Mouse (Mus musculus) MEL (cell line): ENCODE data around the gene Mitf.

Experiments used
- CHD1 ChIP-seq: IDR thresholded peaks from 2 replicates; pipeline ENCODE4 v1.6.1; 2012; ENCODE audit warnings: low read depth, mild to moderate bottlenecking, inconsistent platforms, low read length, improper control_type of control experiment
- CTCF ChIP-seq, 3 experiments: IDR thresholded peaks in 2 of 3; conservative IDR thresholded peaks in 1 of 3; 2 replicates each; pipeline ENCODE4 v1.5.1; 2011 to 2012; ENCODE audit warnings: low read length in 3 of 3, low read depth in 2 of 3, mild to moderate bottlenecking in 2 of 3, improper control_type of control experiment in 1 of 3, inconsistent platforms in 1 of 3, mixed read lengths in 1 of 3, moderate library complexity in 1 of 3; ENCODE audit not compliant: control insufficient read depth in 1 of 3, insufficient read depth in 1 of 3, poor library complexity in 1 of 3, severe bottlenecking in 1 of 3
- EP300 ChIP-seq, 2 experiments: IDR thresholded peaks; 2 replicates each; pipeline ENCODE4 v1.6.1; 2011; ENCODE audit warnings: improper control_type of control experiment in 2 of 2, low read length in 2 of 2, low read depth in 1 of 2, mild to moderate bottlenecking in 1 of 2
- HCFC1 ChIP-seq: IDR thresholded peaks from 2 replicates; pipeline ENCODE4 v1.6.1; 2012; ENCODE audit warnings: low read depth, mild to moderate bottlenecking, inconsistent platforms, low read length, improper control_type of control experiment, moderate library complexity
- RCOR1 ChIP-seq: IDR thresholded peaks from 2 replicates; pipeline ENCODE4 v1.6.1; 2012; ENCODE audit warnings: low read depth, mild to moderate bottlenecking, inconsistent platforms, low read length, improper control_type of control experiment
- TBP ChIP-seq: IDR thresholded peaks from 2 replicates; pipeline ENCODE4 v1.8.0; 2011; ENCODE audit warnings: low read depth, low read length, improper control_type of control experiment
- ZMIZ1 ChIP-seq: IDR thresholded peaks from 2 replicates; pipeline ENCODE4 v1.6.1; 2012; ENCODE audit warnings: low read depth, mild to moderate bottlenecking, inconsistent platforms, low read length, improper control_type of control experiment, moderate library complexity
- ZNF384 ChIP-seq: IDR thresholded peaks from 2 replicates; pipeline ENCODE4 v1.6.1; 2012; ENCODE audit warnings: low read depth, mild to moderate bottlenecking, inconsistent platforms, low read length, improper control_type of control experiment

GRCm38 (mm10) chr6:97897191-97897590 lies 90.3 kb downstream of the Mitf start:
- peak; percentile 59 to 70 for TF ChIP-seq EP300 (IDR thresholded peaks at IDR 0.05; ENCODE audit: low read depth in 1 of 2, low read length in 2 of 2)
- TF ChIP-seq ZNF384 = peak; percentile 47; the same call in 1 of the 2 replicates
- no peak for TF ChIP-seq CTCF (IDR thresholded peaks at IDR 0.05 in 2 of 3, conservative IDR thresholded peaks at IDR 0.05 in 1 of 3; ENCODE audit: control insufficient read depth in 1 of 3, insufficient read depth in 1 of 3, low read depth in 2 of 3, low read length in 3 of 3, poor library complexity in 1 of 3, severe bottlenecking in 1 of 3)
- TF ChIP-seq HCFC1 = no peak
- TF ChIP-seq RCOR1 = peak; percentile 48
- TF ChIP-seq ZMIZ1 = no peak
- TF ChIP-seq CHD1 = no peak
- peak; percentile 50; the same call in 1 of the 2 replicates for TF ChIP-seq TBP
